8 mouse cellular contexts compared by ENCODE assay signal in the genomic region with DNA sequence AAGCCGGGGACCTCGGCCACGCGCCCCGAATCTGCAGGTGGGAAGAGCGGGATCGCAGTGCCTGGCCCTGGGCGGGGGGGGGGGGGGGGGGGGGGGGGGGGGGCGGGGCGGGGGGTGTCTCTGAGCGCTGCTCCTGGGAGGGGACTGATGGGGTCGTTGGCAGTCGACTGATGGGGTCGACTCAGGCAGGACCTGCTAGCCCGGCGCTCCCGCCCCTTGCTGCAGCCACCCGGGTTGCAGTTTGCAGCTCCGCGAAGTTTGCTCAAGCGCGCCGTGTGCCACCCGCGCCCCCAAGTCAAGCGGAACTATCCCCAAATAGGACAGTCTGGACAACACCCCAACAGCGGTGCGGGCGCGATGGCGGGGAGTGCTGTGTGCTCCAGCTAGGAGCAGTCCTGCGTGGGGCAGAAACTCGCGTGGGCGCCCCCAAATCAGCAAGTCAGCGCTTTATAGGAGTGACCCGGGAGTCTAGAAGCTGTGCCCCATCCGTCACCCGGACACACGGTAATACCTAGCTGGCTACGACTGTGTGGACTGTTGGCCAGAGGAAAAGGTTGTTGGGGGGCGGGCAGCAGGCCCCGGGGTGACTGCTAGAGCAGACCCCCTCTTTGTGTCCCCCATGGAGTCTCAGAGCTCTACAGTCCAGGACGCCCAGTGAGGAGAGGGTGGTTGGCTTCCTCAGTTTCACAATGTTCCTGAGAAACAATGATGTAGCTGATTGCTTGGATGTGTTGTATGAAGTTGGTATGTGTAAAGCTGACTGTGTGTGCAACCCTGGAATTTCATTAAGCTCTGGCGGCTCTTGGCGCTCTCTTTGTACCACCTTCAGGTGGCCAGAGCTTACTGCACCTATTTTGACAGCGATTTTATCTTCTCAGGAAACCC. TPM values are rescaled to one million over a fixed set of nuclear protein-coding genes. Genes with fewer than 3 reads are reported as not detected.
A peak's percentile ranks its signal among the peaks of the same experiment; 100 is the strongest.
DNase-seq lines count a peak whose midpoint lies in the region; ATAC-seq lines count a peak whose summit lies in the region.

No protein-coding gene starts in this region.

- peak; percentile 50 for ATAC-seq in cerebellum, adult (ENCODE audit: insufficient number of reproducible peaks, low FRiP score, low TSS enrichment)

- no peak for DNase-seq in cerebellum, adult 11 months
- DNase-seq in cerebellum, postnatal 36 days: peak; percentile 13 to 24
- DNase-seq in gastrocnemius, postnatal 10 days: peak; percentile 53
- peak; percentile 72 for DNase-seq in hindlimb bud, embryonic 11.5 days (ENCODE audit: extremely low spot score, low read depth, low spot score)
- DNase-seq in left cerebral cortex, postnatal 4 days: peak; percentile 49
- DNase-seq in mesoderm, embryonic 11.5 days (ENCODE audit: low read depth, low spot score): peak; percentile 81
- peak; percentile 44 for DNase-seq in skeletal muscle tissue, adult 2 months (ENCODE audit: low read depth, low spot score)

- intact Hi-C loops in left cerebral cortex, postnatal 4 days (cut with DNase I): loop anchor here (10.0 kb wide), 3 partner anchors 166 to 204 kb away; partner anchors contain the start of gene Iyd

RNA-seq across cellular contexts. Expression of gene Plekhg1, which starts 0.6 kb away (rescaled TPM):
- 10 to 100 TPM; 13.3 to 16.3 TPM for total RNA-seq in gastrocnemius, postnatal 10 days (2021)
- 10 to 100 TPM; 13.2 to 16.0 TPM for total RNA-seq in left cerebral cortex, postnatal 4 days (2021)
